Mouse (Mus musculus) spleen, adult 2 months (tissue): ENCODE measurements around the gene Fam167b. TPM values are rescaled to one million over a fixed set of nuclear protein-coding genes. Genes with fewer than 3 reads are reported as not detected.

Experiments
- DNase-seq, 2 experiments: peaks; one replicate each; pipeline versions ENCODE4 v3.0.0 to v3.0.0-alpha.2; 2012 to 2021; ENCODE audit warnings: low spot score in 2 of 2, low read depth in 1 of 2
- H3K27ac ChIP-seq: fragments of 200-500 bp; 2 replicates; pipeline ENCODE4 v1.5.1; 2012; ENCODE audit warnings: low read length, inconsistent platforms; ENCODE audit not compliant: insufficient read depth
- H3K27me3 ChIP-seq: fragments of 200-500 bp; 2 replicates; pipeline ENCODE4 v1.6.1; 2012; ENCODE audit warnings: mild to moderate bottlenecking, moderate library complexity, low read length, inconsistent platforms; ENCODE audit not compliant: control insufficient read depth, insufficient read depth
- H3K36me3 ChIP-seq: fragments of 200-500 bp; 2 replicates; pipeline ENCODE4 v1.6.1; 2012; ENCODE audit warnings: mild to moderate bottlenecking, low read length, inconsistent platforms; ENCODE audit not compliant: control insufficient read depth, insufficient read depth
- H3K4me1 ChIP-seq: fragments of 200-500 bp; 2 replicates; pipeline ENCODE4 v1.6.1; 2011; ENCODE audit warnings: inconsistent platforms; ENCODE audit not compliant: control insufficient read depth, insufficient read depth, insufficient read length
- H3K4me3 ChIP-seq: fragments of 200-500 bp; 2 replicates; pipeline ENCODE4 v1.5.1; 2011; ENCODE audit warnings: mild to moderate bottlenecking, inconsistent platforms; ENCODE audit not compliant: insufficient read depth, insufficient read length; ENCODE audit errors: extremely low read depth
- CTCF ChIP-seq: fragments of 200-500 bp; IDR thresholded peaks from 2 replicates; pipeline ENCODE4 v1.5.1; 2011; ENCODE audit warnings: mild to moderate bottlenecking, inconsistent platforms; ENCODE audit not compliant: insufficient read depth, insufficient read length, insufficient replicate concordance; ENCODE audit errors: extremely low read depth
- POLR2A ChIP-seq: fragments of 200-500 bp; IDR thresholded peaks from 2 replicates; pipeline ENCODE4 v1.6.1; 2011; ENCODE audit warnings: low read depth, low read length, inconsistent platforms
- WGBS: fragments of 180-500 bp; shearing (Covaris S2); methylation state at CpG from one replicate; pipeline ENCODE4 v1.1.7; 2018; 5-methylcytosine and 5-hydroxymethylcytosine counted together
- polyA plus RNA-seq: library from polyadenylated mRNA; depleted of rRNA; stranded (reverse); fragments of >200 nt; gene quantifications from 2 replicates; pipeline ENCODE4 v1.2.3, GENCODE M21; 2012

The Fam167b gene
- polyA plus RNA-seq, 1 experiment: 10.9 TPM

GRCm38 (mm10) chr4:129575171-129575844 lies 3.0 kb downstream of the Fam167b start:
- 4% methylated on average over 7 of the region's 8 CpGs for WGBS
- Histone ChIP-seq H3K27me3 (no peaks in the 10 kb centered on the region), H3K27ac (peak overlapping the region; percentile 98), H3K4me3 (peak overlapping the region; percentile 34), H3K36me3 (no peaks in the 10 kb centered on the region), H3K4me1 (peaks cover 25% of the 10 kb centered on the region; the same call in 1 of the 2 replicates)
- TF ChIP-seq POLR2A: peak; percentile 12
- TF ChIP-seq CTCF: no peak
- peak; percentile 89 to 95 for DNase-seq

GRCm38 (mm10) chr4:129573430-129573829 lies 4.9 kb downstream of the Fam167b start, which contains the start of gene Lck:
Gene Lck, minus strand, starts transcription at chr4:129573641.
- Histone ChIP-seq H3K4me3 (peak within 1 kb of the TSS; percentile 58), H3K4me1 (peaks cover 21% of the 10 kb centered on the region; the same call in 1 of the 2 replicates), H3K27ac (peak within 1 kb of the TSS; percentile 88), H3K27me3 (no peaks in the 10 kb centered on the region), H3K36me3 (no peaks in the 10 kb centered on the region)
- DNase-seq: peak; percentile 52 to 63
- TF ChIP-seq POLR2A: peak; percentile 32; the same call in 1 of the 2 replicates
- no peak for TF ChIP-seq CTCF
- 17% methylated on average over 8 of the region's 8 CpGs for WGBS

- TF ChIP-seq POLR2A: no peak
- no peak for TF ChIP-seq CTCF
- 89% methylated on average over 4 of the region's 4 CpGs for WGBS
- Histone ChIP-seq H3K4me3 (peak overlapping the region; percentile 58), H3K36me3 (no peaks in the 10 kb centered on the region), H3K27me3 (no peaks in the 10 kb centered on the region), H3K27ac (peak overlapping the region; percentile 88), H3K4me1 (peaks cover 21% of the 10 kb centered on the region; the same call in 1 of the 2 replicates)
- DNase-seq: no peak
Measured at GRCm38 (mm10) chr4:129573093-129573370, 5.3 kb downstream of the Fam167b start.

GRCm38 (mm10) chr4:129572236-129573092 lies 5.9 kb downstream of the Fam167b start:
- Histone ChIP-seq H3K27ac (peak overlapping the region; percentile 88), H3K4me1 (peaks cover 21% of the 10 kb centered on the region; the same call in 1 of the 2 replicates), H3K27me3 (no peaks in the 10 kb centered on the region), H3K36me3 (no peaks in the 10 kb centered on the region), H3K4me3 (peak overlapping the region; percentile 58)
- DNase-seq: no peak
- TF ChIP-seq CTCF: no peak
- no peak for TF ChIP-seq POLR2A
- 66% methylated on average over 13 of the region's 13 CpGs for WGBS

GRCm38 (mm10) chr4:129571551-129572084 lies 6.7 kb downstream of the Fam167b start:
- TF ChIP-seq POLR2A: no peak
- no peak for TF ChIP-seq CTCF
- peak overlapping the region; percentile 88 for H3K27ac ChIP-seq
- no peaks in the 10 kb centered on the region for H3K27me3 ChIP-seq
- DNase-seq: no peak
- peak overlapping the region; percentile 58; the same call in 1 of the 2 replicates for H3K4me3 ChIP-seq
- no peaks in the 10 kb centered on the region for H3K36me3 ChIP-seq
- H3K4me1 ChIP-seq: peaks cover 18% of the 10 kb centered on the region; the same call in 1 of the 2 replicates
- 65% methylated on average over 8 of the region's 8 CpGs for WGBS

GRCm38 (mm10) chr4:129570028-129570427 lies 8.3 kb downstream of the Fam167b start:
- H3K4me3 ChIP-seq: 0 out of 2 replicates have a peak overlapping the region, but pooled peaks have one; percentile 11
- no peaks in the 10 kb centered on the region for H3K27me3 ChIP-seq
- WGBS: 58% methylated on average over 6 of the region's 6 CpGs
- peak overlapping the region; percentile 64 for H3K27ac ChIP-seq
- H3K36me3 ChIP-seq: no peaks in the 10 kb centered on the region
- H3K4me1 ChIP-seq: peaks cover 17% of the 10 kb centered on the region; the same call in 1 of the 2 replicates
- no peak for TF ChIP-seq CTCF
- TF ChIP-seq POLR2A: no peak
- DNase-seq: no peak
